Mouse (Mus musculus): ENCODE results near the gene Eif5a.
"Not testable (repeated sequence)": the region's sequence is repeated elsewhere in the genome, so short reads cannot be mapped to it uniquely, and the experiment has no call there.

Gene Eif5a

GRCm38 (mm10) chr11:69964650-69965270 is 43.0 kb upstream of the Eif5a start, which contains the start of gene Cldn7:
Cldn7 (plus strand) TSS chr11:69964779.
- Histone ChIP-seq H3K27me3 (ENCODE audit: insufficient read depth, low read length) (peaks cover 44% of the 10 kb centered on the region), H3K4me1 (replicated peaks; ENCODE audit: low read depth, low read length) (peaks cover 39% of the 10 kb centered on the region)
- TF ChIP-seq CTCF (conservative IDR thresholded peaks at IDR 0.05; ENCODE audit: low read length): no peak
- TF ChIP-seq NANOG (IDR thresholded peaks at IDR 0.05; ENCODE audit: borderline replicate concordance, low read length): no peak
- TF ChIP-seq POU5F1 (IDR thresholded peaks at IDR 0.05; ENCODE audit: borderline replicate concordance, low read length): no peak

GRCm38 (mm10) chr11:69961841-69962240 is 40.1 kb upstream of the Eif5a start:
- Histone ChIP-seq H3K4me3 (replicated peaks; ENCODE audit: low read length) (no peak overlapping the region), H3K36me3 (ENCODE audit: insufficient read depth, low read length) (no peaks in the 10 kb centered on the region), H3K27me3 (ENCODE audit: insufficient read depth, low read length) (peaks cover 43% of the 10 kb centered on the region), H3K4me1 (replicated peaks; ENCODE audit: low read depth, low read length) (peaks cover 28% of the 10 kb centered on the region), H3K9me3 (ENCODE audit: low read length) (no peaks in the 10 kb centered on the region)
- no peak for TF ChIP-seq CTCF (conservative IDR thresholded peaks at IDR 0.05; ENCODE audit: low read length)
- no peak for TF ChIP-seq NANOG (IDR thresholded peaks at IDR 0.05; ENCODE audit: borderline replicate concordance, low read length)
- no peak for TF ChIP-seq POU5F1 (IDR thresholded peaks at IDR 0.05; ENCODE audit: borderline replicate concordance, low read length)

More at GRCm38 (mm10) chr11:69964650-69965270, 43.0 kb upstream of the Eif5a start, which contains the start of gene Cldn7:
- peaks cover 22% of the 10 kb centered on the region for H3K36me3 ChIP-seq (ENCODE audit: insufficient read depth, low read length)
- H3K4me3 ChIP-seq (replicated peaks; ENCODE audit: low read length): peak within 1 kb of the TSS; percentile 79
- no peaks in the 10 kb centered on the region for H3K9me3 ChIP-seq (ENCODE audit: low read length)

GRCm38 (mm10) chr11:69960616-69961015 is 38.9 kb upstream of the Eif5a start:
- Histone ChIP-seq H3K36me3 (ENCODE audit: insufficient read depth, low read length) (no peaks in the 10 kb centered on the region), H3K4me3 (replicated peaks; ENCODE audit: low read length) (no peak overlapping the region), H3K9me3 (ENCODE audit: low read length) (no peaks in the 10 kb centered on the region), H3K27me3 (ENCODE audit: insufficient read depth, low read length) (peaks cover 31% of the 10 kb centered on the region), H3K4me1 (replicated peaks; ENCODE audit: low read depth, low read length) (peaks cover 18% of the 10 kb centered on the region)
- no peak for TF ChIP-seq POU5F1 (IDR thresholded peaks at IDR 0.05; ENCODE audit: borderline replicate concordance, low read length)
- peak; percentile 92 for TF ChIP-seq CTCF (conservative IDR thresholded peaks at IDR 0.05; ENCODE audit: low read length)

- 0 out of 2 replicates have a peak, but pooled peaks cover 6% of the 10 kb centered on the region for H3K27me3 ChIP-seq (ENCODE audit: insufficient read depth, low read length)
- no peak overlapping the region for H3K4me3 ChIP-seq (replicated peaks; ENCODE audit: low read length)
- H3K4me1 ChIP-seq (replicated peaks; ENCODE audit: low read depth, low read length): no peaks in the 10 kb centered on the region; the same call in 1 of the 2 replicates
- H3K36me3 ChIP-seq (ENCODE audit: insufficient read depth, low read length): no peaks in the 10 kb centered on the region
- no peaks in the 10 kb centered on the region for H3K9me3 ChIP-seq (ENCODE audit: low read length)
- TF ChIP-seq CTCF (conservative IDR thresholded peaks at IDR 0.05; ENCODE audit: low read length) (no peak; the same call in 1 of the 2 replicates), NANOG (IDR thresholded peaks at IDR 0.05; ENCODE audit: borderline replicate concordance, low read length) (no peak), POU5F1 (IDR thresholded peaks at IDR 0.05; ENCODE audit: borderline replicate concordance, low read length) (no peak)
Measured at GRCm38 (mm10) chr11:69956218-69956617, 34.5 kb upstream of the Eif5a start.

GRCm38 (mm10) chr11:69955618-69956017 is 33.9 kb upstream of the Eif5a start:
- not testable (repeated sequence) for H3K36me3 ChIP-seq (ENCODE audit: insufficient read depth, low read length); H3K4me1 ChIP-seq (replicated peaks; ENCODE audit: low read depth, low read length); H3K27me3 ChIP-seq (ENCODE audit: insufficient read depth, low read length); H3K4me3 ChIP-seq (replicated peaks; ENCODE audit: low read length); H3K9me3 ChIP-seq (ENCODE audit: low read length)

GRCm38 (mm10) chr11:69953267-69953915 is 31.6 kb upstream of the Eif5a start:
- TF ChIP-seq POU5F1 (IDR thresholded peaks at IDR 0.05; ENCODE audit: borderline replicate concordance, low read length) (no peak), NANOG (IDR thresholded peaks at IDR 0.05; ENCODE audit: borderline replicate concordance, low read length) (no peak)
- Histone ChIP-seq H3K27me3 (ENCODE audit: insufficient read depth, low read length) (peaks cover 13% of the 10 kb centered on the region; the same call in 1 of the 2 replicates), H3K36me3 (ENCODE audit: insufficient read depth, low read length) (no peaks in the 10 kb centered on the region), H3K4me3 (replicated peaks; ENCODE audit: low read length) (no peak overlapping the region), H3K9me3 (ENCODE audit: low read length) (no peaks in the 10 kb centered on the region), H3K4me1 (replicated peaks; ENCODE audit: low read depth, low read length) (peaks cover 5% of the 10 kb centered on the region)

GRCm38 (mm10) chr11:69952274-69952673 is 30.5 kb upstream of the Eif5a start:
- TF ChIP-seq NANOG (IDR thresholded peaks at IDR 0.05; ENCODE audit: borderline replicate concordance, low read length): no peak
- peak; percentile 10; the same call in 1 of the 2 replicates for TF ChIP-seq CTCF (conservative IDR thresholded peaks at IDR 0.05; ENCODE audit: low read length)
- peaks cover 14% of the 10 kb centered on the region for H3K4me1 ChIP-seq (replicated peaks; ENCODE audit: low read depth, low read length)
- no peaks in the 10 kb centered on the region for H3K36me3 ChIP-seq (ENCODE audit: insufficient read depth, low read length)
- H3K4me3 ChIP-seq (replicated peaks; ENCODE audit: low read length): no peak overlapping the region
- peaks cover 21% of the 10 kb centered on the region for H3K27me3 ChIP-seq (ENCODE audit: insufficient read depth, low read length)
- H3K9me3 ChIP-seq (ENCODE audit: low read length): no peaks in the 10 kb centered on the region

GRCm38 (mm10) chr11:69950807-69951459 is 29.2 kb upstream of the Eif5a start:
- no peak overlapping the region for H3K4me3 ChIP-seq (replicated peaks; ENCODE audit: low read length)
- TF ChIP-seq NANOG (IDR thresholded peaks at IDR 0.05; ENCODE audit: borderline replicate concordance, low read length) (no peak), CTCF (conservative IDR thresholded peaks at IDR 0.05; ENCODE audit: low read length) (peak; percentile 38)
- no peaks in the 10 kb centered on the region for H3K36me3 ChIP-seq (ENCODE audit: insufficient read depth, low read length)
- peaks cover 32% of the 10 kb centered on the region for H3K27me3 ChIP-seq (ENCODE audit: insufficient read depth, low read length)
- peaks cover 27% of the 10 kb centered on the region for H3K4me1 ChIP-seq (replicated peaks; ENCODE audit: low read depth, low read length)
- no peaks in the 10 kb centered on the region for H3K9me3 ChIP-seq (ENCODE audit: low read length)
